Mouse (Mus musculus): Measurements from ENCODE around the gene Gpc3.
"Not testable (repeated sequence)": the region's sequence is repeated elsewhere in the genome, so short reads cannot be mapped to it uniquely, and the experiment has no call there.

Gene Gpc3

DNA sequence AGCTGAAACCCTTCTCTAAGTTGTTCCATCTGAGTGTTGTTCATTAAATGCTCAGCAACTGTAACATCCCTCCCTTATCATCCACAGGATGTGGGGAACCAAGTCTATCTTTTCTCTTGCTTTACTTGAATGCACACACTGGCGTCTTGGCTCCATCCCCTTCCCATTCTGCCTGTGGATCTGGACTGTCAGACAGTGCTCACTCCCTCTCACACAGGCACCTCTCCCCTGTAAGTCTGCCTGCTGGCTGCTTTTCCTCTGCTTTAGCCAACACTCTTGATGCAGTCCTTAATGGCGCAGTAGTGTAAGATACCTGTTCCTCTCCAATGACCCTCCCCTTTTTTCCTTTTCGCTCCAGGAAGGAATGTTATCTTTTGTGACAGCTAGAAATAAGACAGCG is 331.7 kb downstream of the Gpc3 start:
- DNase-seq (ENCODE audit: extremely low spot score, low spot score) = no peak

GRCm38 (mm10) chrX:52281103-52281900 is 332.4 kb downstream of the Gpc3 start:
- DNase-seq (ENCODE audit: extremely low spot score, low spot score) = no peak

DNA sequence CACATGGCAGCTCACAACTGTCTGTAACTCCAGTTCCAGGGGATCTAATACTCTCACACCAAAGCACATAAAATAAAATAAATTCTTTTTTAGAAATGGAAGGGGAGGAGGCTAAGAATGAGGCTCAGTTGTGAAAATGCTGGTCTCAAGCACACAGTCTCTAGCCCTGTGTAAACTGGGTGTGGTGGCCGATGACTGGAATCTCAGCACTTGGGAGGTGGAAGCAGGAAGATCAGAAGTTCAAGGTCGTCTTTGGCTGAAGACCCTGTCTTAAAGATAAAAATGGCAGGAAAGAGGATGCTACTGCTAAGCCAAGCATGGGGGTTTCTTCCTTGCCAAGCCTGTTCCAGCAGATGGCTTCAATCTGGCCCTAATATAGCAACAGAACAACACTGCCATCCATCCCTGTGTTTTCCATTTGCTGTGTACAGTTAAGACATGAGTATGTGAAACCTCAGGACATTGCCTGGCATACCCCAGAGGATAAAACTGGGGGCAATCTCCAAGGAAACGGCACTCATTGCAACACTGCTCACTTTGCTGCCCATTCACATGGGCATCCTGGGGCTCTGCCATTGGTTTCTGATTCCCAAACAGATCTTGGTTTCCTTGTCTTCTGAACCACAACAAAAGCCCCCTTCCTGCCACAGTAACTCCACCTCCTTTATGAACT is 334.9 kb downstream of the Gpc3 start:
- DNase-seq (ENCODE audit: extremely low spot score, low spot score) = no peak

GRCm38 (mm10) chrX:52277599-52277998 is 336.2 kb downstream of the Gpc3 start:
- no peak for DNase-seq (ENCODE audit: extremely low spot score, low spot score)

- no peak for DNase-seq (ENCODE audit: extremely low spot score, low spot score)
Observed at GRCm38 (mm10) chrX:52273016-52273415, 340.7 kb downstream of the Gpc3 start.

DNA sequence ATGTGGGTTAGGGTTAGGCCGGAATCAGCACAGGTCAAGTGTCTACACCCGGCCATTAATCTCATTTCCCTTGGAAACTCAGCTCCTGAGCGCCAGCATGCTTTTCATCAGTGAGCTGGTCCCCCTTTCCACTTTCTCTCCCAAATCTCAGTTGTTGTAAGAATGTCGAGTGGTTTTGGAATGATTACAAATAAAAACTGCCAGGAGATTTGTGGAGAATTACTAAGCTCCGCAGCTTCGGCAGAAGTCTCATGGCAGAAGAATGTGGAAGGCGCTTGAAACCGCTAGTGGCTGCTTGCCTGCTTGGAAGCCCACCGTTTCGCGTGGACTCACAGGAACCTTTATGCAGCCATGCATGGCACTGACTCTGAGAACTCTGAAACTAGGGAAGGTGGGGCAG is 351.8 kb downstream of the Gpc3 start:
- DNase-seq (ENCODE audit: extremely low spot score, low spot score) = no peak

DNA sequence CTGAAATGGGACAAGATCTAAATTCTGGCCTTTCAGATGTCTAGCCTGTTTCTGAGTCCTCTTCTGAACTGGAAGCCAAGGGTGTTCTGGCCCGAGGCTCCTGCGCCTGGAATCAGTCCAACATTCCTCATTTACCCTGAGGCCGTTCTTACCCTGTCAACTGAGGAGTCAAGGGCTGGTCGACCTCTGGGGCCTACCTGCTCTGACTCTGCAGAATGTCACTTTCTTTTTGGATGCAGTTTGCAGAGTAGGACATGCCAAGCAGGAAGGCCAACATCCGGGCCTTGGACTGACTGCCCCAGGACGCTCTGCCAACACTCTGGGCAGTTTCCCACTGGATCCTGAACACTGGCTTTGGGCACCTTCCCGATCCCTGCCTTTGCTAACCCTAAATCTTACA is 352.2 kb downstream of the Gpc3 start:
- DNase-seq (ENCODE audit: extremely low spot score, low spot score) = no peak

- DNase-seq (ENCODE audit: extremely low spot score, low spot score) = not testable (repeated sequence)
Observed at GRCm38 (mm10) chrX:52259771-52260170, 354.0 kb downstream of the Gpc3 start.

GRCm38 (mm10) chrX:52254526-52254925 is 359.2 kb downstream of the Gpc3 start:
- no peak for DNase-seq (ENCODE audit: extremely low spot score, low spot score)

DNA sequence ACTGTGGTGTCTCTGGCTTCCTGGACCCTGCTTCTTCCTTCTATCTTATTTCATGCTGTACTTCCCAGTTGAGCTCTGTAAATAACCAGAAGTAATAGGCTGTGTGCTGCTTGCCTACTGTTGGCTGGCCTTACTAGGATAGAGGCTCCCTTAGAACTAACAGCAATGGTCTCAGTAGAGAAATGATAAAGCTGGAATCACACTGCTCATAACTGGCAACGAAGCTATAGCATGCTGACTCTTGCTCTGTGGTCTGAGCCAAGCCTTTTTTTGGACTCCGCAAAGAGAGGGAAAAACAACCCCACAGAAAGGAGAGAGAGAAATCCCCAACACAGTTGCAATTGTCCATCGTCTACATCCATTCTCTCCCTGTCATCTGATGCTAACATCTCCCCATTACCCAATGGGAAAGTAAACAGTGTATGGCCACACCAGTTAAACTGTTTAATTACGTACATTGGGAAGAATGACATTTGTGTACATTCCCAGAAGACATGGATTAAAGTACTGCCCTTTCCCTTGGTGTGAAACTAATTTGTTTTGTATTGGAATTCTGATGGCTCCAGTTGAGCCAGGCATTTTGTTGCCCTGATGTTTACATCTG is 368.0 kb downstream of the Gpc3 start:
- no peak for DNase-seq (ENCODE audit: extremely low spot score, low spot score)

DNA sequence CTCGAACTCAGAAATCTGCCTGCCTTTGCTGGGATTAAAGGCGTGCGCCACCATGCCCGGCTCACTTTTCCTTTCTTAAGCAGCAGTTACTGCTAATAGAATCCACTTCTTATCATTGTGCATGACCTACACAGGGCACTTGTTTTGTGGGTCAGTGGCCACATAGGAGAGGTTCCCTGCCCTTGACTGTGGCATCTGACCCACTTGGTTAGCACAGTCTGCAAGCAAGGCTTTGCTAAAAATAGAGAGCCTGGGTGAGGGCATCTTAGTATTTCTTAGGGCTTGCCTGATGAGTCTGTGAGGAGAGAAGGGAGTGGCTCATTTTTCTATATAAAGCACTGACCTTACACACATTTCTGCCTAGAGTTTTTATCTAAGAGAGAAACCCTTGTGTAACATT is 376.3 kb downstream of the Gpc3 start:
- no peak for DNase-seq (ENCODE audit: extremely low spot score, low spot score)

GRCm38 (mm10) chrX:52231984-52232383 is 381.8 kb downstream of the Gpc3 start:
- DNase-seq (ENCODE audit: extremely low spot score, low spot score) = no peak

GRCm38 (mm10) chrX:52230711-52231110 is 383.0 kb downstream of the Gpc3 start:
- no peak for DNase-seq (ENCODE audit: extremely low spot score, low spot score)

Measured in neural tube, embryonic 10.5 days (tissue).